Comparison of ENCODE assay signal across 7 mouse cellular contexts in the genomic region with DNA sequence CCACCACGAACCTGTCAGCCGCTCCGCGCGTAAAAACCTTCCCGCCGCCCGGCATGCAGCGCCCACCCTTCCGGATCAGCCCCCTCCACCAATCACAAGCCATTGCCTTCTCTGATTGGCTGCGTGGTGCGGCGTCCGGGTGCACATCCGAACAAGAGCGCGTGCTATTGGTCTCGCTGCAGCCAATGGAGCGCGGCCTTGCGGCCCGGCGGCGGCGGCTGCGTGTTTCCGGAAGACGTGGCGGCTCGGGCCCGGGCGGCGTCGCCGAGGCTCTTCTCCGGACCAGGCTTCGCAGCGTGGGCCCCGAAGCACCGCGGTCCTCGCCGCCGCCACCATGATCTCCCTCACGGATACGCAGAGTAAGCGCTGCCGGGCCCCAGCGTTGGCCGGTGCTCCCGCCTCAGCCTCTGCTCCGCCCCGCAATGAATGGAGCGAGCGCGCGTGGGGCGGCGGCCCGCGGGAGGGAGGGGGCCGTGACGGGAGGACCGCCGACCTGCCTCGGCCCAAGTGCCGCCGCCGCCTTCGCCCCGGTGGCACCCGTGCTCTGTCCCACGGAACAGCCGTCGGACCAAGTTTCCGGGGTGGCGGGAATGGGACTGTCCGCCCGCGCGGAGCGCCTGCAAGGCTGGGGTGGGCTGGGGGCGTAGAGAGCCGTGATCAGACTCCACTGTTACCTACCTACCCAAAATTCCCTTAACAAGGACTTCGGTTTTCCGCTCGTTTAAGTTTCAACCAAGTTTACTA. TPM values are rescaled to one million over a fixed set of nuclear protein-coding genes. Genes with fewer than 3 reads are reported as not detected.
A peak's percentile ranks its signal among the peaks of the same experiment; 100 is the strongest.
DNase-seq lines count a peak whose midpoint lies in the region; ATAC-seq lines count a peak whose summit lies in the region.

Recql (minus strand) TSS at position 77 of the 744 bp plus-strand sequence.
Golt1b (plus strand) TSS at position 211 of the 744 bp plus-strand sequence.

- DNase-seq in adrenal gland, postnatal 14 days: peak; percentile 99
- peak; percentile 97 for DNase-seq in embryonic facial prominence, embryonic 11.5 days (ENCODE audit: low spot score)
- DNase-seq in kidney, adult 11 months: peak; percentile 97
- peak; percentile 99 for DNase-seq in limb, embryonic 10.5 days (ENCODE audit: low spot score)
- peak; percentile 96 for DNase-seq in spleen, adult 12 weeks (ENCODE audit: low spot score)

- under 1% methylated on average over 72 of the region's 87 CpGs for WGBS in embryonic facial prominence, embryonic 11.5 days
- under 1% methylated on average over 87 of the region's 87 CpGs for WGBS in limb, embryonic 10.5 days
- WGBS in midbrain, embryonic 13.5 days: under 1% methylated on average over 79 of the region's 87 CpGs

- H3K27ac ChIP-seq in embryonic facial prominence, embryonic 11.5 days (replicated peaks; ENCODE audit: low read depth, low read length): no peak within 1 kb of the TSS; the same call in 1 of the 2 replicates
- H3K27ac ChIP-seq in limb, embryonic 10.5 days: peak within 1 kb of the TSS; percentile 92
- no peak within 1 kb of the TSS for H3K27ac ChIP-seq in midbrain, embryonic 13.5 days

- no peaks in the 10 kb centered on the region for H3K36me3 ChIP-seq in embryonic facial prominence, embryonic 11.5 days (replicated peaks; ENCODE audit: control insufficient read depth, insufficient read depth, low read depth, low read length)
- peaks cover 12% of the 10 kb centered on the region for H3K36me3 ChIP-seq in limb, embryonic 10.5 days
- no peaks in the 10 kb centered on the region for H3K36me3 ChIP-seq in midbrain, embryonic 13.5 days

- no peaks in the 10 kb centered on the region for H3K27me3 ChIP-seq in embryonic facial prominence, embryonic 11.5 days (ENCODE audit: control insufficient read depth, insufficient read depth, low read length)
- no peaks in the 10 kb centered on the region for H3K27me3 ChIP-seq in limb, embryonic 10.5 days (ENCODE audit: low read depth, poor library complexity, severe bottlenecking)
- H3K27me3 ChIP-seq in midbrain, embryonic 13.5 days: no peaks in the 10 kb centered on the region

- H3K4me1 ChIP-seq in embryonic facial prominence, embryonic 11.5 days (ENCODE audit: control insufficient read depth, insufficient read depth, low read length): no peaks in the 10 kb centered on the region
- peaks cover 29% of the 10 kb centered on the region for H3K4me1 ChIP-seq in limb, embryonic 10.5 days
- peaks cover 25% of the 10 kb centered on the region for H3K4me1 ChIP-seq in midbrain, embryonic 13.5 days (replicated peaks)

- ATAC-seq in embryonic facial prominence, embryonic 11.5 days (replicated peaks; ENCODE audit: insufficient number of reproducible peaks, low FRiP score, low TSS enrichment, low read depth): peak; percentile 100
- ATAC-seq in granulocyte monocyte progenitor cell, adult 5-6 weeks (replicated peaks; ENCODE audit: poor library complexity, severe bottlenecking): peak; percentile 93
- peak; percentile 100 for ATAC-seq in midbrain, embryonic 13.5 days

- peak within 1 kb of the TSS; percentile 95 for H3K4me3 ChIP-seq in embryonic facial prominence, embryonic 11.5 days (ENCODE audit: low read depth, low read length)
- peak within 1 kb of the TSS; percentile 98 for H3K4me3 ChIP-seq in limb, embryonic 10.5 days
- H3K4me3 ChIP-seq in midbrain, embryonic 13.5 days (replicated peaks): peak within 1 kb of the TSS; percentile 100

- H3K4me2 ChIP-seq in embryonic facial prominence, embryonic 11.5 days (ENCODE audit: low read depth, low read length): peak within 1 kb of the TSS; percentile 56
- peak within 1 kb of the TSS; percentile 86 for H3K4me2 ChIP-seq in midbrain, embryonic 13.5 days (replicated peaks)

- H3K9me3 ChIP-seq in embryonic facial prominence, embryonic 11.5 days (replicated peaks; ENCODE audit: control insufficient read depth, low read length): no peaks in the 10 kb centered on the region
- H3K9me3 ChIP-seq in limb, embryonic 10.5 days (replicated peaks): no peaks in the 10 kb centered on the region
- H3K9me3 ChIP-seq in midbrain, embryonic 13.5 days: no peaks in the 10 kb centered on the region

- H3K9ac ChIP-seq in embryonic facial prominence, embryonic 11.5 days (replicated peaks; ENCODE audit: low read length): peak within 1 kb of the TSS; percentile 89
- H3K9ac ChIP-seq in midbrain, embryonic 13.5 days (replicated peaks): peak within 1 kb of the TSS; percentile 91

RNA-seq across cellular contexts. Expression of gene Recql, which starts in this region (rescaled TPM):
- total RNA-seq in adrenal gland, postnatal 14 days (2021): 15.5 and 19.2 TPM in 2 replicates
- polyA plus RNA-seq in embryonic facial prominence, embryonic 11.5 days (2014; fragmentation: Nextera tagmentation; extraction: Ambion mirVana): 37.3 TPM in 2 replicates
- total RNA-seq in granulocyte monocyte progenitor cell, adult 5-6 weeks (2014; fragmentation: Nextera tagmentation): 44.0 and 62.4 TPM in 2 replicates
- 35.8 and 45.6 TPM in 2 replicates for total RNA-seq in granulocyte monocyte progenitor cell, adult 5-6 weeks (2017)
- 30.0 and 31.5 TPM in 2 replicates for polyA plus RNA-seq in limb, embryonic 10.5 days (2016; fragmentation: Nextera tagmentation; extraction: Ambion mirVana)
- polyA plus RNA-seq in midbrain, embryonic 13.5 days (2015; fragmentation: Nextera tagmentation; extraction: Ambion mirVana): 31.2 and 34.1 TPM in 2 replicates

RNA-seq across cellular contexts. Expression of gene Golt1b, which starts in this region (rescaled TPM):
- 32.9 and 33.3 TPM in 2 replicates for total RNA-seq in adrenal gland, postnatal 14 days (2021)
- polyA plus RNA-seq in embryonic facial prominence, embryonic 11.5 days (2014; fragmentation: Nextera tagmentation; extraction: Ambion mirVana): 136 and 144 TPM in 2 replicates
- 27.1 and 32.9 TPM in 2 replicates for total RNA-seq in granulocyte monocyte progenitor cell, adult 5-6 weeks (2014; fragmentation: Nextera tagmentation)
- 35.3 and 36.2 TPM in 2 replicates for total RNA-seq in granulocyte monocyte progenitor cell, adult 5-6 weeks (2017)
- polyA plus RNA-seq in limb, embryonic 10.5 days (2016; fragmentation: Nextera tagmentation; extraction: Ambion mirVana): 115 and 125 TPM in 2 replicates
- polyA plus RNA-seq in midbrain, embryonic 13.5 days (2015; fragmentation: Nextera tagmentation; extraction: Ambion mirVana): 86.3 and 93.2 TPM in 2 replicates
